Mouse (Mus musculus): ENCODE results near the gene Cep41. TPM values are rescaled to one million over a fixed set of nuclear protein-coding genes. Genes with fewer than 3 reads are reported as not detected.

Cep41 gene
- polyA plus RNA-seq, 1 experiment from 2014 or later: 12.5 TPM

GRCm38 (mm10) chr6:30654932-30655331 lies 38.6 kb downstream of the Cep41 start:
- WGBS: 82% methylated on average over 3 of the region's 3 CpGs
- H3K36me3 ChIP-seq: peaks cover 8% of the 10 kb centered on the region; the same call in 1 of the 2 replicates
- H3K4me3 ChIP-seq: no peak overlapping the region
- DNase-seq (ENCODE audit: low spot score): no peak
- peaks cover 31% of the 10 kb centered on the region for H3K4me1 ChIP-seq
- peak overlapping the region; percentile 75 for H3K27ac ChIP-seq
- H3K27me3 ChIP-seq (ENCODE audit: insufficient read depth, poor library complexity, severe bottlenecking): no peaks in the 10 kb centered on the region
- no peaks in the 10 kb centered on the region for H3K9me3 ChIP-seq

GRCm38 (mm10) chr6:30654402-30654859 lies 39.1 kb downstream of the Cep41 start:
- H3K36me3 ChIP-seq: peaks cover 8% of the 10 kb centered on the region; the same call in 1 of the 2 replicates
- H3K4me1 ChIP-seq: peaks cover 36% of the 10 kb centered on the region
- peak overlapping the region; percentile 75; the same call in 1 of the 2 replicates for H3K27ac ChIP-seq

GRCm38 (mm10) chr6:30653518-30653917 lies 40.0 kb downstream of the Cep41 start:
- Histone ChIP-seq H3K36me3 (peaks cover 2% of the 10 kb centered on the region; the same call in 1 of the 2 replicates), H3K4me1 (peaks cover 36% of the 10 kb centered on the region), H3K9me3 (no peaks in the 10 kb centered on the region), H3K4me3 (no peak overlapping the region), H3K27me3 (ENCODE audit: insufficient read depth, poor library complexity, severe bottlenecking) (no peaks in the 10 kb centered on the region), H3K27ac (peak overlapping the region; percentile 75)
- WGBS: 83% methylated on average over 6 of the region's 6 CpGs
- no peak for DNase-seq (ENCODE audit: low spot score)

More at GRCm38 (mm10) chr6:30654402-30654859, 39.1 kb downstream of the Cep41 start:
- 79% methylated on average over 6 of the region's 6 CpGs for WGBS
- no peak overlapping the region for H3K4me3 ChIP-seq
- H3K27me3 ChIP-seq (ENCODE audit: insufficient read depth, poor library complexity, severe bottlenecking): no peaks in the 10 kb centered on the region
- H3K9me3 ChIP-seq: no peaks in the 10 kb centered on the region
- no peak for DNase-seq (ENCODE audit: low spot score)

- H3K27ac ChIP-seq: peak overlapping the region; percentile 75
- no peaks in the 10 kb centered on the region for H3K36me3 ChIP-seq
- DNase-seq (ENCODE audit: low spot score): no peak
- H3K4me3 ChIP-seq: no peak overlapping the region
- no peaks in the 10 kb centered on the region for H3K27me3 ChIP-seq (ENCODE audit: insufficient read depth, poor library complexity, severe bottlenecking)
- WGBS: 50% methylated on average over 9 of the region's 9 CpGs
- H3K9me3 ChIP-seq: no peaks in the 10 kb centered on the region
- H3K4me1 ChIP-seq: peaks cover 35% of the 10 kb centered on the region
Measured at GRCm38 (mm10) chr6:30652425-30653188, 40.9 kb downstream of the Cep41 start.

GRCm38 (mm10) chr6:30649651-30650296 lies 43.8 kb downstream of the Cep41 start:
- Histone ChIP-seq H3K36me3 (no peaks in the 10 kb centered on the region), H3K27ac (peak overlapping the region; percentile 23; the same call in 1 of the 2 replicates), H3K27me3 (ENCODE audit: insufficient read depth, poor library complexity, severe bottlenecking) (no peaks in the 10 kb centered on the region), H3K4me1 (peaks cover 15% of the 10 kb centered on the region), H3K4me3 (no peak overlapping the region), H3K9me3 (no peaks in the 10 kb centered on the region)
- WGBS: 80% methylated on average over 11 of the region's 11 CpGs
- DNase-seq (ENCODE audit: low spot score): no peak

- Histone ChIP-seq H3K9me3 (no peaks in the 10 kb centered on the region), H3K27ac (no peak overlapping the region), H3K4me1 (peaks cover 38% of the 10 kb centered on the region), H3K36me3 (no peaks in the 10 kb centered on the region), H3K4me3 (no peak overlapping the region), H3K27me3 (ENCODE audit: insufficient read depth, poor library complexity, severe bottlenecking) (no peaks in the 10 kb centered on the region)
- no peak for DNase-seq (ENCODE audit: low spot score)
- WGBS: 81% methylated on average over 6 of the region's 6 CpGs
Measured at GRCm38 (mm10) chr6:30645379-30645778, 48.2 kb downstream of the Cep41 start.

GRCm38 (mm10) chr6:30644462-30644861 lies 49.1 kb downstream of the Cep41 start:
- H3K4me1 ChIP-seq: peaks cover 41% of the 10 kb centered on the region
- H3K4me3 ChIP-seq: no peak overlapping the region
- H3K27me3 ChIP-seq (ENCODE audit: insufficient read depth, poor library complexity, severe bottlenecking): no peaks in the 10 kb centered on the region
- 0 out of 2 replicates have a peak, but pooled peaks cover 2% of the 10 kb centered on the region for H3K36me3 ChIP-seq
- no peaks in the 10 kb centered on the region for H3K9me3 ChIP-seq
- peak overlapping the region; percentile 42; the same call in 1 of the 2 replicates for H3K27ac ChIP-seq
- DNase-seq (ENCODE audit: low spot score): no peak
- WGBS: 80% methylated on average over 3 of the region's 3 CpGs

- H3K9me3 ChIP-seq: no peaks in the 10 kb centered on the region
- H3K27me3 ChIP-seq (ENCODE audit: insufficient read depth, poor library complexity, severe bottlenecking): no peaks in the 10 kb centered on the region
- peaks cover 42% of the 10 kb centered on the region for H3K4me1 ChIP-seq
- DNase-seq (ENCODE audit: low spot score): no peak
- H3K4me3 ChIP-seq: no peak overlapping the region
- 0 out of 2 replicates have a peak, but pooled peaks cover 2% of the 10 kb centered on the region for H3K36me3 ChIP-seq
- WGBS: 67% methylated on average over 12 of the region's 12 CpGs
- peak overlapping the region; percentile 42; the same call in 1 of the 2 replicates for H3K27ac ChIP-seq
Measured at GRCm38 (mm10) chr6:30643694-30644460, 49.7 kb downstream of the Cep41 start.

- 0 out of 2 replicates have a peak, but pooled peaks cover 2% of the 10 kb centered on the region for H3K36me3 ChIP-seq
- no peaks in the 10 kb centered on the region for H3K9me3 ChIP-seq
- H3K27ac ChIP-seq: peak within 1 kb of the TSS; percentile 75
- no peak for DNase-seq (ENCODE audit: low spot score)
- peaks cover 62% of the 10 kb centered on the region for H3K4me1 ChIP-seq
- H3K4me3 ChIP-seq: no peak within 1 kb of the TSS
- no peaks in the 10 kb centered on the region for H3K27me3 ChIP-seq (ENCODE audit: insufficient read depth, poor library complexity, severe bottlenecking)
- WGBS: 53% methylated on average over 5 of the region's 5 CpGs
Measured at GRCm38 (mm10) chr6:30638674-30639268, 54.8 kb downstream of the Cep41 start, which contains the start of gene Cpa1. Cpa1 (plus strand) TSS chr6:30639218.

- no peak for DNase-seq (ENCODE audit: low spot score)
- H3K27ac ChIP-seq: peak overlapping the region; percentile 88
- WGBS: 47% methylated on average over 4 of the region's 4 CpGs
Measured at GRCm38 (mm10) chr6:30636186-30636842, 57.2 kb downstream of the Cep41 start.

GRCm38 (mm10) chr6:30635361-30635862 lies 58.1 kb downstream of the Cep41 start:
- 38% methylated on average over 8 of the region's 8 CpGs for WGBS
- peaks cover 49% of the 10 kb centered on the region for H3K4me1 ChIP-seq
- H3K27me3 ChIP-seq (ENCODE audit: insufficient read depth, poor library complexity, severe bottlenecking): no peaks in the 10 kb centered on the region
- H3K27ac ChIP-seq: peak overlapping the region; percentile 88
- DNase-seq (ENCODE audit: low spot score): no peak
- no peak overlapping the region for H3K4me3 ChIP-seq
- H3K36me3 ChIP-seq: 0 out of 2 replicates have a peak, but pooled peaks cover 2% of the 10 kb centered on the region
- no peaks in the 10 kb centered on the region for H3K9me3 ChIP-seq

More at GRCm38 (mm10) chr6:30636186-30636842, 57.2 kb downstream of the Cep41 start:
- H3K4me1 ChIP-seq: peaks cover 50% of the 10 kb centered on the region
- H3K36me3 ChIP-seq: 0 out of 2 replicates have a peak, but pooled peaks cover 2% of the 10 kb centered on the region
- H3K9me3 ChIP-seq: no peaks in the 10 kb centered on the region
- H3K4me3 ChIP-seq: no peak overlapping the region
- no peaks in the 10 kb centered on the region for H3K27me3 ChIP-seq (ENCODE audit: insufficient read depth, poor library complexity, severe bottlenecking)

All from heart, embryonic 10.5 days (tissue).